Mouse (Mus musculus) ovary, adult 2 months (tissue): ENCODE measurements around the gene Fen1. TPM values are rescaled to one million over a fixed set of nuclear protein-coding genes. Genes with fewer than 3 reads are reported as not detected.

Source experiments
- polyA plus RNA-seq: library from polyadenylated mRNA; depleted of rRNA; stranded (reverse); fragments of >200 nt; gene quantifications from 2 replicates; pipeline ENCODE4 v1.2.3, GENCODE M21; 2012; rRNA removed

Fen1 gene
- polyA plus RNA-seq, result 18.0 and 24.8 TPM in 2 replicates

DNA sequence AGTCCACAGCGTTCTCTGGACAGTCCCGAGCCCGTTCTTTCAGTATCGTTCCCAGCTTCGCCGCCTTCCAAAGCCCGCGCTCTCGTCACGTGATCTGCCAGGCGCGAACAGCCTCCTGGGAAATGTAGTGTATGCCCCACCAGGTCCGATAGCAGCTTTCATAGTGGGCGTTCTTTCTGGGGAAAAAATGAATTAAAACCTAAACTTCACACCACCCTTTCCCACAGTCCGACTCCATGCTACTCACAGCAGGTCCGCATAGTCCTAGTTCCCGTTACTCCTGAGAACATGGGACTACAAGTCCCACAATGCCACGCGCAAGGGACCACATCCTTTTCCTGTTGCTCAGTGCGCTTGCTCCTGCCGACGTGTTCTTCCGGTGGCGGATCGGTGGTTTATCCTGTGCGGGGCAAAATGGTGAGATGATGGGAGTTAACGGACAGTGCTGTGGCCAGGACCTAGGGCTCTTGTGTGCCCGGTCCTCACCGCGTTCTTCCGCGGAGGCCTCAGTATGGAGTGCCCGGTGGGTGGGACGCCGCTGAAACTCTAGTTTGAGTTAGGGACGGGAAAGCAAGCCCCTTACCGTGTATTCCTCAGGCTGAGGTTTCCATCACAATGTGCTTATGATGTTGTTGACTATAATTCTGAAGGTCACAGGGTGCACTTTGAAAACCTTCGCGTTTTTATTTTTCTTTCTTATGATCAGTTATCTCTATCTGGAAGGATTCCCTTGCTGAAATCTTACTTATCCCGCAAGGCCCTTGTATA lies at the start of gene Fen1, which contains the start of gene Tmem258:
TSS of gene Fen1 (minus strand) at position 322 of the 768 bp plus-strand sequence.
TSS of gene Tmem258 (plus strand) at position 167 of the 768 bp plus-strand sequence.

DNA sequence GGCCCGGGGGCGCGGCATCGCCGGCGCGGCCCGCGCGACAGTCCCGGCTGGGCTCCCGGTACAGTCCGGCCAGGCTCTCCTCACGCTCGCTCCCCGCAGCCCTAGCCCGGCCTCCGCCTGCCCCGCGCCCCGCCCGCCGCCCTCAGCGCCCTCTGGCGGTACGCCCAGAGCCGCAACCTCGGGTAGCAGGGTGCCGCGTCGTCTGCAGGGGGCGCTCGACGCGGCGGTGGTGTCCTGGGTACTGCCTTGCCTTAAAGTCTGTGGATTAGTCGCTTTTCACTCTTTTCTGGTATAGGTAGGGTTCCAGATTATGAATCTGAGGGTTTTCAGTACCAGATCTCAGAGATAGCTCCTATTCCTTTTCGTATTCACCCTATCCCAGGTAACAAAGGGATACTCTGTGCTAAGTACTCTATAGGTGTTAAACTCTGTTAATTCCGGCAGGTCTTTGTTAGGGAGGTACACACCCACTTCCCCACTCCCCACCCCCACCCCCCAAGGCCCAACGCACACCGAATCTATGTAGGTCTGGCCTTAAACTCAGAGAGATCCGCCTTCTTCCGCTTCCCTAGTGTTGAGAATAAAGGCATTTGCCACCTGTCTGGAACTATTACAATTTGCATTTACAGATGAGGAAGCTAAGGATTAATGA lies 36.8 kb upstream of the Fen1 start, which contains the start of gene Myrf:
TSS of gene Myrf (minus strand) at position 95 of the 652 bp plus-strand sequence.

DNA sequence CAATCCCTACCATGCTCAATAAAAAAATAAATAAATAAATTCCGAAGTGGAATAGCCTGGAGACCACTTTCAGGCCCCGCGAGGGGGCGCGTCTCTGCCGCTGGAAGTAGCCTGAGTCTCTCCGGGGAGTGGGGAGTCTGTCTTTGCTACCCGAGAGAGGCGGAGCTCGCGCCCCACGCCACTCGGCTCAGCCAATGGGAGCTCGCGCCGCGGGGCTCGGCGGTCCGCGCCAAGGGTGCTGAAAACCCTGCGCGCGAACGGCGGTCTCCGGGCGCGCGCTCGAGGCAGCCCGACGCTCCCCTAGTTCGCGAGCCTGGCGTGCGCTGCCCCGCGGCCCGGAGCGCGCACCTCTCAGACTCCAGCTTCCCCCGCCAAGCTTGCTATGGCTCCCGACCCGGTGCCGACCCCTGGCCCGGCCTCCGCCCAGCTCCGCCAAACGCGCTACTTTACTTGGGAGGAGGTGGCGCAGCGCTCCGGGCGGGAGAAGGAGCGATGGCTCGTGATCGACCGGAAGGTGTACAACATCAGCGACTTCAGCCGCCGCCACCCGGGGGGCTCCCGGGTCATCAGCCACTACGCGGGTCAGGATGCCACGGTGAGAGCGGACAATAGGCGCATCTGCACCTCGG lies 21.2 kb downstream of the Fen1 start, which contains the start of gene Fads1:
TSS of gene Fads1 (plus strand) at position 219 of the 629 bp plus-strand sequence.

Other genes starting within 250 kb of the Fen1 start
- 4,857 and 8,105 TPM in 2 replicates for gene Fth1, start 223.6 kb downstream of the Fen1 start, polyA plus RNA-seq
- 1.5 and 2.1 TPM in 2 replicates for gene Best1, start 202.5 kb downstream of the Fen1 start, polyA plus RNA-seq
- gene Rab3il1, start 202.5 kb downstream of the Fen1 start, polyA plus RNA-seq, result 32.2 and 35.6 TPM in 2 replicates
- 88.2 and 106 TPM in 2 replicates for gene Fads3, start 162.6 kb downstream of the Fen1 start, polyA plus RNA-seq
- 233 and 251 TPM in 2 replicates for gene Fads2, start 102.4 kb downstream of the Fen1 start, polyA plus RNA-seq
- 63.3 and 95.1 TPM in 2 replicates for gene Fads1, start 21.3 kb downstream of the Fen1 start, polyA plus RNA-seq
- 97.0 and 107 TPM in 2 replicates for gene Tmem258, start 155 bp downstream of the Fen1 start, polyA plus RNA-seq
- gene Myrf, start 36.6 kb upstream of the Fen1 start, polyA plus RNA-seq, result 31.1 and 31.6 TPM in 2 replicates
- 15.0 and 16.1 TPM in 2 replicates for gene Dagla, start 100.7 kb upstream of the Fen1 start, polyA plus RNA-seq
- gene Syt7, start 184.9 kb upstream of the Fen1 start, polyA plus RNA-seq, result 42.2 and 53.2 TPM in 2 replicates